Mouse (Mus musculus) cerebellum, postnatal 4 days (tissue): Measurements from ENCODE around the gene Klrb1.
"Not testable (repeated sequence)": the region's sequence is repeated elsewhere in the genome, so short reads cannot be mapped to it uniquely, and the experiment has no call there.

ENCODE experiments used
- DNase-seq, 2 experiments: peaks; one replicate each; pipeline ENCODE4 v3.0.0; 2022; ENCODE audit warnings: low spot score in 2 of 2, mixed read lengths in 1 of 2

Klrb1 gene

DNA sequence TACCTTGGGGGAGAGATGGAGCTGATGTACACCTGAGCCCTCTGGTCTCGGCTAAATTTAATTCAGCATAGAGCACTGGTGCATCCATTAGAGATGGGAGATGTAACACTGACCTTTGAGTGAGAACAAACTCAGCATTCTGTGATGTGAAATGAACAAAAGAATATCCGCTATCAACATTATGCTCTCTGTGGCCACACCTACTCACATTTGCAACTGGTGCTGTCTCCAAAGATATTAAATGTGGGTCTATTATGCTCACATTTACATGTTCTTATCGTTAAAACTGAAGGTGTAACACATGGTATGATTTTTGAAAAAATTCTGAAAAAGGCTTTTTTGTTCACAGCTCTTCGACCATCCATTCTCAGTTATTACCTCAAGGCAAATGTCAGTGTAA, at the start of gene Klrb1:
Klrb1 (minus strand) TSS at position 101 of the 400 bp plus-strand sequence.
- no peak for DNase-seq

DNA sequence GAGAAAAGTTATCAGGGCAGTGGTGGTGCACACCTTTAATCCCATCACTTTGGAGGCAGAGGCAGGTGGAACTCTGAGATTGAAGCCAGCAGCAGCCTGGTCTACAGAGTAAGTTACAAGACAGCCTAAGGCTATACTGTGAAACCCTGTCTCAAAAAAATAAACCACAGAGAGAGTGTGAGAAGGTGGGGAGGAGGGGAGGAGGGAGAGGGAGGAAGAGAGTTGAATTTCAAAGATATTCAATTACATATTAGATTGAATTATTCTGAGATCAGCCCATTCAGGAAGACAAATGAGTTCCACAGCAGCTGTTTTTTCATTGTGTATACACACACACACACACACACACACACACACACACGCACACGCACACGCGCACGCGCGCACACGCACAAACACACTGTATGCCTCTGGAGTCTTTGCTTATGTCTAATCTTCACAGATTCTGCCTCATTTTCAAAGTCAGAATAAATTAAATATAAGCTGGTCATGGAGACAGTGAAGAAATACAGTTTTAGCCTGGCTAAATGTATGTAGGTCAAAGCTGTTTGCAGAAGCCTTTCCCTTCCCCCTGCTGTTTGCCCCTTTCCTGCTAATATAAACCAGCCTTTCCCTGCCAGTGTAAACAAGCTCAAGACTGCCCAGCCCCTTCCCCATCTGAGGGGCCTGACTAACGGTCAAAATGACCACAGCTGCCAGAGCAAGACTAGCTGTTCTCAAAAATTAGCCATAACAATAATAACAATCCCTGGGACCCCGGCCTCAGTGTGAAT, 46.8 kb upstream of the Klrb1 start:
- DNase-seq = no peak

DNA sequence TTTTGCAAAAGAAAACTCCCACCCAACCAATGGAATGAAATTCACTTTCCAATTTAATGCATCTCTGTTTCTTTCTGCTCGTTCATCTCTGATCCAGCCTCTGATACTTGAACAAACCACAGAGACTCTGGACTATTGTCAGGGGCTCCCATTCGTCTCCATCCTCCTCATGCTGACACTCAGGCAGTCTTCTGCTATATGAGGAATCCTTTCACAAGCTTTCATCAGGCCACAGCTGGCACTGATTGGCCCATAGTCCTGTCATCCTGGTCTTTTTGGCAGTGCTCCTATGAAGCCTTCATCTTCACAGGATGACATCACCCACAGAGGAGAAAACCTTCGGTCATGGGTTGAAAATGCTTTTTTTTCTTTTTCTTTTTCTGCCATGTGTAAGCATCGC, 45.2 kb upstream of the Klrb1 start:
- DNase-seq = no peak

DNA sequence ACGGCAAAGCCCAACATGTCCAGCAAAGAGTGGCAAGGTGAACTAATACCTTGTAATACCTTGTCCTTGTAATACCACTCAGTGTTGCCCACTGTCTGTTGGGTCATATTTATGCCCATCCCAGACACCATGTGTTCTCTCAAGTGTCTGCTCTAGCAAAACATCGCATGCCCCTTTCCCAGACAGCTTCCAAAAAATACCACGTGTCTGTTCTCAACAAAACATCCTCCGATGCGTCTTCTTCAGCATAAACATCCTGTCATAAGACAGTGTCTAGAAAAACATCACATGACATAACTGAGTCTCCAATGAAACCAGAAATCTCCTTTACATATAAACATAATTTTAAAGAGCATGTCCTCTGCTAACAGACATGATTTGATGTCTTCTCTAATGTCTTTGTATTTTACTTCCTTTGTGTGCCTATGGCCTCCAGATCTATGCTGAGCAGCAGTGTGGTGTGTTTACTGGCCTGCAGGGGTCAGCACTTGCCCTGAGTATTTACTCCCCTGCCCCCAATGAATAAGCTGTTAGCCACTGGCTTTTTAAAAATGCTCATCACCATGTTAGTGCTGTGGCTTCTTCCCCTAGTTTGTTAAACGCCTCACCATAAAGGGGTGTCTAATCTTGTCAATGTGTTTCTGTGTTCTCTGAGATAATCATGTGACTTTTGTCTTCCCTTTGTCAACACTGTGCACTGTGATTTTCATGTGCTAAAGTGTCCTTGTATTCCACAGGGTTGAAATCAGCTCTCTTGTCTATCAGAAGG, 43.8 kb upstream of the Klrb1 start:
- DNase-seq = peak in 1 of 2 experiments; percentile 44

DNA sequence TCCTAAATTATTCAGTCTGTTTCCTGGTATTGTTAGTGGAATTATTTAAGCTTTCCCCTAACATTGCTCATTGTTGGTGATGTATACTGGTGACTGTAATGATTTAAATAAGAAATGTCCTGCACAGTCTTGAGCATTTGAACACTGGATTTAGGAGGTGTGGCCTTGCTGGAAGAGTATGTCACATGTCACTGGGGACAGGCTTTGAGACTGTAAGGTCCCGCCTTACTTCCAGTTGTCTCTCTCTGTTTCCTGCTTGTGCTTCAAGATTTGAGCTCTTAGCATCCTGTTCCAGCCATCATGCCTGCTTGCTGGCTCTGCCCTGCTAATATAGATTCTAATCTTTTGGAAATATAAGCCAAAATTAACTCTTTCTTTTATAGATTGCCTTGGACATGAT, 42.4 kb upstream of the Klrb1 start:
- DNase-seq = no peak

DNA sequence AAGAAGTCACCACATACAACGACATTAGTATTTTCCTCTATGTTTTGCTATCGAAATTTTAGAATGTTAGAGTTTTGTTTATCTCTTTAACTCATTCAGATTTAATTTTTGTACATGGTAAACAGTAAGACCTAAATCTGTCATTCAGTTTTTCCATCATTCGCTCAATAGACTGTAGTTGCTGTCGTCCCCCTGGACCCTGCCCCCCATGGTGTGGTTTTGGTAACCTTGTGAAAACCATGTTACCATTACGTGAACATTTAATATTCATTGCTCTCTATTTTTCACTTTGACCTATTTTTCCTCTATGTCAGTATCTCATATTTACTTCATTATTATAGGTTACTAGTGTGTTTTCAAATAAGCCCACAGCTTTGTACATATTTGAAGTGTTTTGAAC, 41.7 kb upstream of the Klrb1 start:
- DNase-seq = no peak

DNA sequence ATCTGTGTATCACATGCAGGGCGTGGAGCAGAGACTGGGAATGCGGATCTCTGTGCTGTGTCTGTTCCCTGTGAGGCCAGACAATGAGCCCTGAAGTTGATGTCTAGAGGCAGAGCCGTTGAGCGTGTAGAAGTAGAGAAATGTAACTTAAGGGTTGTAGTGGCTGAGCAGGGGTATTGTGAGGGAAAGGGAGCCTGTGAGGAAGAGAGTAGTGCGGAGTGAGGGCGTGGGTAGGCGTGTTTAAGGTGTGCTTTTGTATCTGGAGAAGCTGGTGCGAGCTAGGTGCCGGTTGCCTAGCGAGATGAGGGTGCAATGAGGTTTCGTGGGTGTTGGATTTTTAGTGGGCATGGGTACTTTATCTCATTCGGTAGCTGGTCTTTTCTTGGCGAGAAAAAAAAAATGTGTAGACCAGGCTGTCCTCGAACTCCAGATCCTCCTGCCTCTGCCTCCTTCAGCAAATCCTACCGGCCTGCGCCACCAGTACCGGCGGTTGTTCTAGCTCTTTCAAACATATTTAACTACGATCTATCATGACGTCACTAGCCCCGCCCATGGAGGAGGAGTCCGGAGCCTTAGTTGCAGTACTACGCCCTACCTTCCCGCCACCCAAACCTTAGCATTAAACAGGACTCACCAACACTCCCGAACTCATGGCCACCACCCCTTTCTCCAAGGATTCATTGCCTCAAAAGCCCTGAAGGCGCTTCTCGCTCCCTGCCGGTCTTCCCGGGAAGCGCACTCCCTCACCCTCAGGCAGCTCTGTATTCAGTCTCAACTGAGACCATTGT, 41.1 kb upstream of the Klrb1 start:
- peak; percentile 80 to 94 for DNase-seq

DNA sequence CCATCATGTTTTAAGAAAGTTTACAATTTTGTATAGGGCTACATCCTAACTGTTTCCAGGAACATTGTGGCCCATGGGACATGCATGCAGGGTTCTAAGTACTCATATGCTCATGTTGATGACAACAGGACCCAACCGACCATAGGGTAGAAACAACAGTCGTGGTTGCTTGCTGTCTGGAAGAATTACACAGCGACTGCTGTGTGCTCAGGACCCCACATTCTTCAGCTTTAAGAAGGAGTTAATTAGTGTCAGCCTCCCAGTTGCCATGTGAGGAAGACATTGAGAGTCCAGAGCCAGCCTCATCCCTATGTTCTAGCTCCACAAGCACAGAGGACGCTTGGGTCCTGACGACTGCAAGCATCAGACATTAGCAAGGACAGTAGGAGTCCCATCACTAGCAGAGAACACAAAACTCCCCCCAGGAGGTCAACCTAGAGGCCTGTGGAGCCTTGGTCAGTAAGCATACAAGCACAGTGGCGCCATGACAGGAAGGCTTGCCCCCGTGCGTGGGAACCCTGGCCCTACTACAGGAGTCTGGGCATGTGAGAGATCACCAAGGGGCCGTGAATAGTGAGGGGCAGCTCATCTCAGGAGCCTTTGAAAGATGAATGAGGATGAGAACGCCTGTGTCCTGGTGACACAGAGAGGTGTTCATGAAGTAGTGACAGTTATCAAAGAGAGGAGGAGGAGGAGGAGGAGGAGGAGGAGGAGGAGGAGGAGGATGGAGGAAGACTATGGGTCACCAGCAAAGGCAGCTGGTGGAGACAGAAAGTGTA, 40.2 kb upstream of the Klrb1 start:
- not testable (repeated sequence) for DNase-seq

DNA sequence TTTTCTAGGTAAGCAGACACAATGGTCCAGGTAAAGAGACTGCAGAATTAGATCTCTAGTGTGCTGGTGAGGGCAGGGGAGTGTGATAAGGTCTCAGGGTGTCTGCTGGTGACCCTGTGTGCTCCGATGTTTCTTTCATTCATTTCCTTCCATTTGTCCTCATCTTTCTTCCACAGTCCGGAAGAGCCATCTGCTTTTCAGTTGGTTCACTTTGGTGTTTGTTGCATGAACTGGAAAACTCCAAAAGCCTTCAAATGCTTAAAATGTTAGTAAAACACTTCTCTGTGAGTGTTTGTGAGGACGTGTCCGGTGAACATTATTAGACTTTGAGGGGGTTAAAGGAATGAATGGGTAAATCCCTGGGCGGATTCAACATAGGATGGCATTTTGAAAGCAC, 38.3 kb upstream of the Klrb1 start:
- DNase-seq = no peak

DNA sequence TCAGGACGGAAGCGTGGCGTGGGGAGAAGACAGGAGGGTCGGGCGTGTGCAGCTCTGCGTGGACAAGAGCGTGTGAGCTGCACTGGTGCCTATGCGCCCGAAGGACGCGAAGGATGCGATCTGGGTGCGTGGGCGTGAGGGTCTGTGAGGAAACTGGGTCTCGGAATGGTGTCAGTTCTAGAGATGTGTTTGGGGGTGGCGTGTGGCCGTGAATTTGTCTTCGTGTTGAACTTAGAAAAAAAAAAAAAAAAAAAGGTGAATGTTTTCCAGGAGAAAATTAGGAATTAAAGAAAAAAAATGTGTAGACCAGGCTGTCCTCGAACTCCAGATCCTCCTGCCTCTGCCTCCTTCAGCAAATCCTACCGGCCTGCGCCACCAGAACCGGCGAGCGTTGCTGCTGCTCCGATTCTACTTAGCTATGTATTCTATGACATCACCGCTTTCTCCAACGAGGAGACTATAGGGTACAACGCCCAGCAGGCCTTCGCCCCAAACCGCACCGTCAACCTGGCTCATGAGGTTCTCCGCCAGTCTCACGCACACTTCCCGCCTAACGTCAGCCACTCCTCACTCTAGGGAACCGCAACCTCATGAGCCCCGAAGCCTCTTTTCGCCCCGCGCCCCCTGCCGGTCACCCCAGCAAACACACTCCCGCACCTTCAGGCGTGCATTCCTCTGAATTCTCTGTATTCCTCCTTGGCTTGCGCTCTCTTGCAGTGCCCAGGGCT, 37.7 kb upstream of the Klrb1 start:
- peak; percentile 83 to 90 for DNase-seq

DNA sequence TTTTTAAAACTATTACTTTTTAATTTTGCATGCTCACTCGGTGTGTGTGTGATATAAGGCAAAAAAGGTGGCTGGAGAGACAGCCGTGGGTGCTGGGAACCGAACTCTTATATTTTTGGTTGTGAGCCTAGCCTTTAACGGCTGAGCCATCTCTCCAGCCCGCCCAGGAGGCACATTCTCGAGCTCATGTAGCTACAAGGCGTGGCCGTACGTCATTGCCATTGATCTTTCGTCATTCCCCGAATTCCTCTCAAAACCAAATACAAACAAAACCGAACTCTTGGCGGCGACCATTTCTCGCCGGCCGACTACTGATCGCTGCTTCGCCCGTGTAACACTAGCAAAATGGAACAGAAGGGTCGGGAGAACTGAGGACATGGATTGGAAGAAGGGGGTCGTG, 37.2 kb upstream of the Klrb1 start:
- peak; percentile 93 to 98 for DNase-seq

DNA sequence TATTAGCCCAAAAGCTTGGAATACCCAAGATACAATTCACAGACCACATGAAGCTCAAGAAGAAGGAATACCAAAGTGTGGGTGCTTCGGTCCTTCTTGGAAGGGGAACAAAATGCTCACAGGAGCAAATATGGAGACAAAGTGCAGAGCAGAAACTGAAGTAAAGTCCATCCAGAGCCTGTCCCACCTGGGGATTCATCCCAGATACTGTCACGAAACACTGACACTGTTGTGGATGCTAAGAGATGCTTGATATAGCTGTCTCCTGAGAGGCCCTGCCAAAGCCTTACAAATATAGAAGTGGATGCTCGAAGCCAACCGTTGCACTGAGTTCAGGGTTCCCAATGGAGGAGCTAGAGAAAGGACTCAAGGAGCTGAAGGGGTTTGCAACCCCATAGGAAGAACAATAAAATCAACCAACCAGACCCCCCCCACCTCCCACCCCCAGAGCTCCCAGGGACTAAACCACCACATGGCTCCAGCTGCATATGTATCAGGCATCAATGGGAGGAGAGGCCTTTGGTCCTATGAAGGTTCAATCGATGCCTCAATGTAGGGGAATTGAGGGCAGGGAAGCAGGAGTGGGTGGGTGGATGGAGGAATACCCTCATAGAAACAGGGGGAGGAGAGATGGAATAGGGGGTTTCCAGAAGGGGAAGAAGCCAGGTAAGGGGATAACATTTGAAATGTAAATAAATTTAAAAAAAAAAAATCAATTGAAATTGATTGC, 36.5 kb upstream of the Klrb1 start:
- DNase-seq = no peak

DNA sequence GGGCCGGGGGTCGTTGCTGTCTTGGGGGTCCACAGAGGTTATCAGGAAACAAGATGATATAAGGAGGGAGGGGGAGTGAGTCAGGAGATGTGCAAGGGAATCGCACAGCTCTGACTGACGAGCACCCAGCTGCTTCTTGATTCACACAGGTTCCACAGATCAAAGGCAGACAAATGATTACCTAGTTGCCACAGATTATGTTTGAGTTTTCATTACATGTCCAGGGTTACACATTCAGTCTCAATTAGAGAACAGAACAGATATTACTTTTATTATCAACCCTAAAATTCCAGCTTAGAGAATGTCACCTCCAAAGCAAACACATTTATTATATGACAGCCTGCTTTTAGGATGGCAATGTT, 32.5 kb upstream of the Klrb1 start:
- not testable (repeated sequence) for DNase-seq

DNA sequence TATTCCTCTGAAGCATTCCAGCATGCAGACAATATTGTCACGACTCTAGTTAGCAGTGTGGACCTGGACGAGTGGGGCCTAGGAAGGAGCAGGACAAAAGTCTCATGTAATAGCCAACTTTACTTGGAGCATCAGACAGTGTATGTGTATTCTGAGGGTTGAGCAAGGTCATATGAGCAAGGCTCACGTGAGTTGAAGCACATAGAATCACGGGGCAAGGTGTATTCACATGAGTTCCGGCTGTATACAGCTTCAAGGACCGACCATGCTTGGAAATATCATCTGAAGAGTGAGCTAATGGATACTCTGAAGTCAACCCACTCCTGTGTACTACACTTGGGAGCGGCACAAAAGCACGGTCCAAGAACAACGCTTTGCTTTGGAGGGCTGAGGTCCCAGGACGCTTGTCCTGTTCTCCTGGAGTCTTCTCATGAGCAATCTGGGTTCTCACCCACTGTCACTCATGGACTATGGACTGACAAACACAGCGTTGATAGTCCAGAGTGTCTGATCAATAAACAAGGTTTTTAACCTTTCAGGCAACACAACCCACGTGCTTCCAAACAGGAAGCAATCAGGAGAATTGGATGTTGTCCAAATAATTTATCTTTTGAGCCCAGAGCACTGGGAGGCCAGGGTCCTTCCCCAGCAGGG, 32.0 kb upstream of the Klrb1 start:
- DNase-seq = not testable (repeated sequence)

DNA sequence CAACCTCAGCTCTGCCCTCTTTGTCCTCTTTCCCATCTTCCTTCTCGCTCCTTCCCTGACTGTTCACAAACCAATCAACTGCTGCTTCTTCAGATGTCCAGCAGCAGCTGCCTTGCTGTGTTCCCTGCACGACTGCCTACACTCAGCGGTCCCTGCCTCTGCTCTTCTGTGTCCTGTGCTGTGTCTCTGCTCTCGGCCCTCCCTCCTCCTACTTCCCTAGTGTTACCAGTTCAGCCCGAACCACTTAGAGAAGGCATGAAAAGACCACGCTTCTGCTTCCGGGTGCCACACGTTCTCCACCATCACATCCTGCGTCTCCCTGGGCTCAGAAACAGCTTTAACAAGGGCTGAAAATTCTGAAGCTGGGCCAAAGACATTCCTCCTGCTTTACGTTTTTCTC, 31.4 kb upstream of the Klrb1 start:
- not testable (repeated sequence) for DNase-seq

DNA sequence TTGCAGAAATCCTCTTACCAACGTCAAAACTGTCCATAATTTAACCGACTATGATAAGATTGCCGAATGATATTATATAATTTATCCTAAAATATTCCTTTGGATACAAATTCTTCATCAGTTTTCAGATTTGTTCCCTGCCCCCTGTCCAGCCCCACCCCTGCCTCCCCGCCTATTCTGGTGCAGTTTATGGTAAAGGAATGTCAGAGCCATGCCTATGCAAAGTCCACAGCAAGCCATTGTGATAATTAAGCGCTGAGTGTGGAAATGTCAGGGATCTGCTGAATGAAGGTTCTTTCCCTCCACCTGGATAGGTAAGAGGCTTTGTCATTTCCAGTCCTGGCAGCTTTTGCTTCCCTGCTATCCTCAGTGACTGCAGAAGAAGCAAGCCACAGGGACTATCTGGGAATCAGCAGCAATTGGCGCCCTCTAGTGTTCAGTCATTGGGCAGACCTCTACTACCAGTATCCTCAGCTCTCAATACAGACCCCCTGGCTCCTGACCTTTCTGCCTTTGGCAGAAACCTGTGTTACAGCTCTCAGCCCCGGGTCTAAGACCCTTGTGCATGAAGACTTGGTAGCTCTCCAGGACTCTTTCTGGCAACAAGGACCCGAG, 30.9 kb upstream of the Klrb1 start:
- DNase-seq = peak; percentile 67 to 85

DNA sequence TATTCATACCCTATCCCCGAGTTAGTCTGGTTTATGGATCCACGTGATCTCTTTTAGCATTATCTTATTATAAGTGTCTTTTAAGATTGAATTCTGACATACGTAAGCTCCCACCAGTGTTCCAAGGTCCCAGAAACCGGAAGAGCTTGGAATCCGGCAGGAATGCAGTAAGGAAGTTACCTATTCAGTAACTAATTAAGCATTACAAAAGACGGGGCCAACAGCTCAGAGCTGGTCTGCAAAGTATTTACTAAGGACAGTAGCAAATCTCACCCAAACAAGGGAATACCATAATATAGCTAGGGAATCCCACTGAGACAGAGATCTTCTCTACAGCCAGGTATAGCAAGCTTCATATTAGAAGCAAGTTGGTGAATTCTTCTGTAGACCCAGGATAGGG, 24.1 kb upstream of the Klrb1 start:
- DNase-seq = not testable (repeated sequence)

DNA sequence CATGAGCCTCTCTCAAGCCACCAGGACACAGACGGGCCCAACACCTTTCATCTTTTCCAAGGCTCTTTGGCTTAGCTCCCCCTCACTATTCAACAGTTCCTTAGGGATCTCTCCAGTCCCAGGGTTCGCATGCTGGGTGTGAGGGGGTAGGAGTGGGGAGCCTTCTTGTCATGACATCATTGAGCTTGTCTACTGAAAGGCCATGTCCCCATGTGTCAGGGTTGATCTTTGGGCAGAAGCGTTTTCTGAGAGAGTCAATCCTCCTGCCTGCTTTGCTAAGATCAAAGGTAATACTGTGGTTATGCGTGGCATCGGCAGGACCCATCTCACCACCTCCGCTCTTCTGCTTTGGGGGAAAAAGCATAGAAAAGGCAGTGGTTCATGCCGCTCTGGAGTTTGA, 14.6 kb upstream of the Klrb1 start:
- DNase-seq = no peak

DNA sequence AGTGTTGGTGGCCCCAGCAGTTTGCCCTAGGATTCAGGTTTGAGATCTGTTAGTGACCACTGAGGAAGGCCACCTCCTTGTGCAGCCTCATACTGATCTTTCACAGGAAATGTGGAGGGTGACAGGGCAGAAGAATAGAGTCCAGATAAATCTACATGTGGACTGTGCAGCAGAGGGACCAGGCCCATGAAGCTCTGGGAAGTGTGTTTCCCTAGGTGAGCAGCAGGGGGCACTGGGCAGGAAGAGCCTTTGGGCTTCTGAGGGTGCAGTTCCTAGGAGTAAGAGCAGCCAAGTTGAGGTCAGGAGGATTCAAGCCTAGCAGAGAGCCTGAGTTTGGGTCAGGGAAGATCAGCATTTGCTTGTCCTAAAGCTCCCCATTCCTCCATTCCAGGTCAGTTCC, 13.2 kb upstream of the Klrb1 start:
- DNase-seq = no peak
